Mouse (Mus musculus) bone marrow, adult 2 months (tissue): Measurements from ENCODE around the gene Col16a1.

Source experiments
- CTCF ChIP-seq: fragments of 200-500 bp; IDR thresholded peaks from 2 replicates; pipeline ENCODE4 v1.5.1; 2011; ENCODE audit warnings: low read length, control low read depth; ENCODE audit not compliant: control insufficient read depth, insufficient read depth
- POLR2A ChIP-seq: fragments of 200-500 bp; IDR thresholded peaks from 2 replicates; pipeline ENCODE4 v1.6.1; 2011; ENCODE audit warnings: low read depth, mild to moderate bottlenecking, control low read depth, low read length, borderline replicate concordance; ENCODE audit not compliant: control insufficient read depth

- TF ChIP-seq CTCF: no peak
- no peak for TF ChIP-seq POLR2A
Observed at GRCm38 (mm10) chr4:130002157-130002556, 45.5 kb upstream of the Col16a1 start.
